Mouse (Mus musculus) ES-E14 (cell line): ENCODE results near the gene Myt1l. TPM values are rescaled to one million over a fixed set of nuclear protein-coding genes. Genes with fewer than 3 reads are reported as not detected.

Experiments used
- DNase-seq: peaks from one replicate; pipeline ENCODE4 v3.0.0-alpha.2; 2013; ENCODE audit warnings: low read depth, low spot score
- H3K27ac ChIP-seq: 2 replicates; pipeline ENCODE4 v1.5.1; 2012; ENCODE audit warnings: low read depth, mild to moderate bottlenecking, low read length, moderate library complexity, mixed read lengths; ENCODE audit not compliant: poor library complexity, insufficient read depth, severe bottlenecking
- H3K36me3 ChIP-seq: 2 replicates; pipeline ENCODE4 v1.6.1; 2012; ENCODE audit warnings: mild to moderate bottlenecking, low read length, moderate library complexity, mixed read lengths; ENCODE audit not compliant: control insufficient read depth, poor library complexity, insufficient read depth, severe bottlenecking
- H3K4me1 ChIP-seq, 2 experiments: fragments of 150-350 bp in 1 of 2; sonication (generic) in 1 of 2; 2 replicates each; pipeline ENCODE4 v1.6.1; 2012; ENCODE audit warnings: low read length in 2 of 2, mild to moderate bottlenecking in 1 of 2, mixed read lengths in 1 of 2; ENCODE audit not compliant: control insufficient read depth in 2 of 2, insufficient read depth in 2 of 2, poor library complexity in 1 of 2
- H3K4me3 ChIP-seq, 2 experiments: fragments of 150-350 bp in 1 of 2; sonication (generic) in 1 of 2; 2 replicates each; pipeline ENCODE4 v1.5.1; 2012; ENCODE audit warnings: low read length in 2 of 2, low read depth in 1 of 2, mild to moderate bottlenecking in 1 of 2, mixed read lengths in 1 of 2; ENCODE audit not compliant: insufficient read depth in 1 of 2, poor library complexity in 1 of 2, severe bottlenecking in 1 of 2
- H3K9ac ChIP-seq: 2 replicates; pipeline ENCODE4 v1.6.1; 2012; ENCODE audit warnings: low read depth, mild to moderate bottlenecking, low read length, mixed read lengths; ENCODE audit not compliant: poor library complexity, insufficient read depth, severe bottlenecking
- H3K9me3 ChIP-seq: fragments of 150-350 bp; sonication (generic); 2 replicates; pipeline ENCODE4 v1.6.1; 2012; ENCODE audit warnings: low read depth, mild to moderate bottlenecking, low read length; ENCODE audit not compliant: control insufficient read depth, insufficient read depth
- CHD2 ChIP-seq: IDR thresholded peaks from 2 replicates; pipeline ENCODE4 v1.6.1; 2014; ENCODE audit warnings: mild to moderate bottlenecking, low read depth, low read length, inconsistent platforms
- HCFC1 ChIP-seq: IDR thresholded peaks from 2 replicates; pipeline ENCODE4 v1.6.1; 2012; ENCODE audit warnings: low read length, inconsistent platforms, borderline replicate concordance; ENCODE audit not compliant: insufficient read depth
- MAFK ChIP-seq: IDR thresholded peaks from 2 replicates; pipeline ENCODE4 v1.6.1; 2014; ENCODE audit warnings: mild to moderate bottlenecking, low read depth, low read length, inconsistent platforms; ENCODE audit not compliant: insufficient read depth
- ZC3H11A ChIP-seq: IDR thresholded peaks from 2 replicates; pipeline ENCODE4 v1.6.1; 2012; ENCODE audit warnings: low read depth, mild to moderate bottlenecking, inconsistent platforms, low read length, borderline replicate concordance
- ZNF384 ChIP-seq: IDR thresholded peaks from 2 replicates; pipeline ENCODE4 v1.6.1; 2012; ENCODE audit warnings: low read depth, low read length, inconsistent platforms
- in situ Hi-C, 2 experiments: fragments of 600-800 bp; cut with MboI; formaldehyde crosslinking; loops; one replicate each; pipeline ENCODE4 v1.15.1; 2025; ENCODE audit warnings: low sequenced_read_pairs in 2 of 2, inconsistent platforms in 1 of 2; ENCODE audit not compliant: unreplicated experiment in 2 of 2
- total RNA-seq: library from RNA; depleted of rRNA; stranded (reverse); fragments of 300-350 nt; gene quantifications from 2 replicates; pipeline ENCODE4 v1.2.3, GENCODE M21; 2012

Gene Myt1l
- total RNA-seq, 1 experiment, result 0.27 TPM

DNA sequence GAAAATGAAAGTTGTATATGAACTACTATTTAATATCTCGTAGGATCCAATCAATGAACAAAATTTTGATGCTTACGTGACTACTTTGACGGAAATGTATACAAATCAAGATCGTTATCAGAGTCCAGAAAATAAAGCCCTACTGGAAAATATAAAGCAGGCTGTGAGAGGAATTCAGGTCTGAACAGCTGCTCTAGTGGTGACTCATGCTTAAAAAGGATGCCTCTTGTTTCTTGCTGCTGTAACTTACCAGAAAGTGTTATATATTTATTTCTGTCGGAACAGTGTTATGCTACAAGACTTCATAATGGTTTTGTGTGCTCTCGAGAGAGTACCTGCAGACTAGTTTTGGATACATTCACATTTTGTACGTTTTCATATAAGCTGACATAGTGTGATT is 392.1 kb downstream of the Myt1l start:
- Histone ChIP-seq H3K9ac (no peak overlapping the region), H3K9me3 (no peaks in the 10 kb centered on the region), H3K27ac (no peak overlapping the region), H3K36me3 (no peaks in the 10 kb centered on the region), H3K4me1 (no peaks in the 10 kb centered on the region), H3K4me3 (no peak overlapping the region)
- no peak for TF ChIP-seq MAFK
- no peak for TF ChIP-seq ZC3H11A
- TF ChIP-seq HCFC1, result no peak
- TF ChIP-seq ZNF384, result no peak
- TF ChIP-seq CHD2, result no peak
- no peak for DNase-seq
- in situ Hi-C loops, result loop anchor here in 1 of 2 experiments (25.0 kb wide), 2 partner anchors 467 to 642 kb away; no protein-coding TSS in a partner anchor

DNA sequence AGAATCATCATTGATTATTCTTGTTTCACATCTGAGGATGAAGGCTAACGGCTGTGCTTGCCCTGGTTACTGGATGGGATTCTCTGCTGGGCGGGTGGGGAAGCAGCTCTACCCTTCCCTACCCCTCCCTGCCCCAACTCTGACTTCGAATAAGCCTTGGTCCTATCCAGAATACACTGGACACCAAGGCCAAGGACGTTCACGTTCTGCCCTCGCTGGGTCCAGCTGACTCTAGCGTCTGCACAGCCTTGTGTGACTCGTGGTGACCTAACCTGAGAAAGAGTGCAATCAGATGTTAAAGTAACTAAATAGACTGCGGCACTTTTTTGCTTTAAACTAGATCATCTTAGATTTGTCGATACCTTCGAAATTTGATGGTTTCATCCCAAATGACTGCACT is 393.3 kb downstream of the Myt1l start:
- Histone ChIP-seq H3K4me1 (no peaks in the 10 kb centered on the region), H3K9ac (no peak overlapping the region), H3K4me3 (no peak overlapping the region), H3K9me3 (no peaks in the 10 kb centered on the region), H3K36me3 (no peaks in the 10 kb centered on the region), H3K27ac (no peak overlapping the region)
- no peak for DNase-seq
- in situ Hi-C loops, result loop anchor here in 1 of 2 experiments (25.0 kb wide), 2 partner anchors 466 to 641 kb away; no protein-coding TSS in a partner anchor
- no peak for TF ChIP-seq ZNF384
- no peak for TF ChIP-seq MAFK
- no peak for TF ChIP-seq CHD2
- no peak for TF ChIP-seq HCFC1
- TF ChIP-seq ZC3H11A, result no peak

DNA sequence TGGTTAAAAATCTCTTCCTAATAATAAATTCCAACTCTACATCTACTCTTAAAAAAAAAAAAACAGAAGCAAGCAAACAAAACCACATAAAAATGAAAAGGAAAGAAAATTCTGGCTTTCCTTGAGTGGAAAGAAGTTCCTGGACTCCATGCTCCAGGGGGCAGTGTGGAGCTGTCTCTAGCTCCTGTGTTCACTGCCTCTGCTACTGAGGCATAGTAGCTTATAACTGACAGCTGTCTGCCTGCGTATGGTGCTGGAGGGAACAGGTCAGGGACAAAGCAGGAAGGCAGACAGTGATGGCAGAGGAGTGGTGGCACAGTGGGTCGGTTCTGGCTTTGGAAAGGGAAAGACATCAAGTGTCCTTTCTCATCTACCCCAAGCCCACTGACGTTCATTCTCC is 398.7 kb downstream of the Myt1l start:
- no peak overlapping the region for H3K27ac ChIP-seq
- no peak for DNase-seq
- H3K9me3 ChIP-seq, result no peaks in the 10 kb centered on the region
- H3K36me3 ChIP-seq, result no peaks in the 10 kb centered on the region
- in situ Hi-C loops, result no loop called here
- no peak overlapping the region for H3K4me3 ChIP-seq
- H3K4me1 ChIP-seq, result no peaks in the 10 kb centered on the region
- no peak overlapping the region for H3K9ac ChIP-seq
- TF ChIP-seq ZNF384, result no peak
- no peak for TF ChIP-seq ZC3H11A
- TF ChIP-seq CHD2, result no peak
- no peak for TF ChIP-seq MAFK
- no peak for TF ChIP-seq HCFC1

DNA sequence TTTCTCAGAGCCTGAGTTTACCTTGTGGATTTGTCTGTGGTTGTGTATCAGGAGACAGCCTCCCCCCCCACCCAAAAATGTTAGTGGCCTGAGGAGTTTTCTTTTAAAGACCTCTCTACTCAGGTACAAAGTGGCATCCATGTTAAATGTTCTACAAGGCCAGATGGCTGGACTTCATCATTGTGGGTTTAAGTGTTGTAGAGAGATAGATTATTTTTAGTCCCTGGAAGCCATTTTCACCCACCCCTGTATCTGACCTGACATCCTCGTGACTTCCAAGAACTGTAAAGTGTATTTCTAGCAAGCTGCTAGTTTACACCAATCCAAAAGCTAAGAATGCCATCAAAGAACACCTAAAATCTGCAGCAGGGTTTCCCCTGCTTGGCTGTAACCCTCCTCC is 402.4 kb downstream of the Myt1l start:
- in situ Hi-C loops, result no loop called here
- DNase-seq, result no peak
- peaks cover 0 to 8% of the 10 kb centered on the region in 2 experiments; a peak in 2 of 4 replicates for H3K4me1 ChIP-seq
- H3K27ac ChIP-seq, result no peak overlapping the region
- H3K9ac ChIP-seq, result no peak overlapping the region
- no peak for TF ChIP-seq ZC3H11A
- no peak for TF ChIP-seq ZNF384
- TF ChIP-seq MAFK, result no peak
- no peak for TF ChIP-seq CHD2
- TF ChIP-seq HCFC1, result no peak
- H3K9me3 ChIP-seq, result no peaks in the 10 kb centered on the region
- no peak overlapping the region for H3K4me3 ChIP-seq
- no peaks in the 10 kb centered on the region for H3K36me3 ChIP-seq

DNA sequence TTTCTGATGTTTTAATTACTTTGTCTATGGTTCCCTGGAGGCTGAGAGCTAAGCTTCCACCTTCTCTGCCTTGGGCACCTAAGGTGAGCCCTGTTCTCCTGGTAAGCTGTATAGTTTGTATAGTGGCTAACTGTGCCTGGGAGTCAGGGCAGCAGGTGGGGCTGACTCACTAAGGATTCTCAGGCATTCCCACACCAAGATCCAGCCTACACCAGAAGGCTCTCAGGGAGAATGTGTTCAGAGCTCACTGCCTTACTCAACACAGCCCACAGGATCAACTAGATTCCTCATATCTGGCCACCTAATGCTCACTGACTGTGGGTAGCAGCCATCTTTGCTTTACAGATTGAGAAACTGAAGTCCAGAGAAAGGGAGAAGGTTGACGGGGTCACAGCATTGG is 404.8 kb downstream of the Myt1l start:
- in situ Hi-C loops, result no loop called here
- peaks cover 0 to 8% of the 10 kb centered on the region in 2 experiments; a peak in 2 of 4 replicates for H3K4me1 ChIP-seq
- TF ChIP-seq ZC3H11A (no peak), ZNF384 (no peak), HCFC1 (no peak), MAFK (no peak), CHD2 (no peak)
- no peaks in the 10 kb centered on the region for H3K9me3 ChIP-seq
- DNase-seq, result no peak
- no peaks in the 10 kb centered on the region for H3K36me3 ChIP-seq
- no peak overlapping the region; the same call in 1 of the 2 replicates for H3K27ac ChIP-seq
- H3K9ac ChIP-seq, result no peak overlapping the region
- H3K4me3 ChIP-seq, result no peak overlapping the region
